Mouse (Mus musculus) liver, embryonic 14.5 days (tissue): Measurements from ENCODE around the gene Fam71d.

Experiments used
- CTCF ChIP-seq: IDR thresholded peaks from 2 replicates; pipeline ENCODE4 v1.5.1; 2016; ENCODE audit warnings: antibody characterized with exemption, low read depth, control low read depth
- EP300 ChIP-seq: IDR thresholded peaks from 2 replicates; pipeline ENCODE4 v1.6.1; 2016; ENCODE audit warnings: antibody characterized with exemption, low read depth

DNA sequence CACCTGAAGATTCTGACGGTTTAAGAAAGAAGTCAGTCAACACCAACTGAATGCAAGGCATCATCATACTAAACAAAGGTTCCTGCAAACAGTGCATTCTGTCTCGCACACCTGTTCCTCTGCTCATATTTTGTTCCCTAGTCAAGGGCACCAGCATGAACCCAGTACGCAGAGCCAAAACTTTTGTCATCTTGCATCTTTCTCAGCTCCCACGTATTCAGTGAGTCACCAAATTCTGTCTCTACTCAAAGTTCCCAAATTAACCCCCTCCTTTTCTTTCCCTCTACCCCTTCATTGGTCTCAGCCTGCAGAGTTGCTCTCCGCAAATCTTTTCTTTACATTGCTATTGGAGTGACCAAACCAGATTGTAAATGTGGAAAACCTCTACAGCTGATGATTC lies 2.5 kb upstream of the Fam71d start:
- TF ChIP-seq CTCF (no peak), EP300 (no peak)
